Mouse (Mus musculus) gastrocnemius, postnatal 14 days (tissue): ENCODE measurements around the gene Dennd1a. TPM values are rescaled to one million over a fixed set of nuclear protein-coding genes. Genes with fewer than 3 reads are reported as not detected.

Experiments used
- DNase-seq: peaks from one replicate; pipeline ENCODE4 v3.0.0; 2021; ENCODE audit warnings: mixed read lengths
- intact Hi-C: fragments of 180-260 bp; cut with DNase I; formaldehyde crosslinking; loops from one replicate; pipeline ENCODE4 v1.15.1; 2025; ENCODE audit warnings: low total_unique reads
- total RNA-seq, 2 experiments: library from RNA; stranded (reverse); gene quantifications; 2 replicates each; pipeline ENCODE4 v1.2.3; 2021

Dennd1a gene
- total RNA-seq, 2 experiments from 2014 or later: 17.5 to 20.4 TPM

GRCm38 (mm10) chr2:37849357-37849756 is 437.8 kb downstream of the Dennd1a start:
- intact Hi-C loops: no loop called here
- no peak for DNase-seq

GRCm38 (mm10) chr2:37842719-37843118 is 444.5 kb downstream of the Dennd1a start:
- intact Hi-C loops: no loop called here
- DNase-seq: no peak

- no peak for DNase-seq
- intact Hi-C loops: no loop called here
Measured at GRCm38 (mm10) chr2:37842151-37842569, 445.0 kb downstream of the Dennd1a start.

- intact Hi-C loops: no loop called here
- DNase-seq: no peak
Measured at GRCm38 (mm10) chr2:37839922-37840321, 447.3 kb downstream of the Dennd1a start.

- intact Hi-C loops: no loop called here
- DNase-seq: no peak
Measured at GRCm38 (mm10) chr2:37838202-37838984, 448.8 kb downstream of the Dennd1a start.

GRCm38 (mm10) chr2:37837542-37837941 is 449.6 kb downstream of the Dennd1a start:
- intact Hi-C loops: no loop called here
- no peak for DNase-seq

- intact Hi-C loops: no loop called here
- no peak for DNase-seq
Measured at GRCm38 (mm10) chr2:37836926-37837325, 450.3 kb downstream of the Dennd1a start.

- intact Hi-C loops: no loop called here
- no peak for DNase-seq
Measured at GRCm38 (mm10) chr2:37832253-37832652, 454.9 kb downstream of the Dennd1a start.

- intact Hi-C loops: no loop called here
- DNase-seq: no peak
Measured at GRCm38 (mm10) chr2:37829758-37830275, 457.4 kb downstream of the Dennd1a start.

GRCm38 (mm10) chr2:37823826-37824225 is 463.4 kb downstream of the Dennd1a start:
- no peak for DNase-seq
- intact Hi-C loops: no loop called here

GRCm38 (mm10) chr2:37822122-37822521 is 465.1 kb downstream of the Dennd1a start:
- intact Hi-C loops: no loop called here
- DNase-seq: no peak

- no peak for DNase-seq
Measured at GRCm38 (mm10) chr2:37819526-37820152, 467.6 kb downstream of the Dennd1a start.

GRCm38 (mm10) chr2:37818761-37819525 is 468.2 kb downstream of the Dennd1a start:
- DNase-seq: no peak
- intact Hi-C loops: loop anchor here (10.0 kb wide), 1 partner anchor 556 kb away; no protein-coding TSS in a partner anchor

More at GRCm38 (mm10) chr2:37819526-37820152, 467.6 kb downstream of the Dennd1a start:
- intact Hi-C loops: loop anchor here (10.0 kb wide), 1 partner anchor 555 kb away; no protein-coding TSS in a partner anchor

- DNase-seq: peak; percentile 72
- intact Hi-C loops: loop anchor here (10.0 kb wide), 1 partner anchor 559 kb away; no protein-coding TSS in a partner anchor
Measured at GRCm38 (mm10) chr2:37815676-37816075, 471.5 kb downstream of the Dennd1a start.

GRCm38 (mm10) chr2:37814820-37815361 is 472.3 kb downstream of the Dennd1a start:
- no peak for DNase-seq
- intact Hi-C loops: loop anchor here (10.0 kb wide), 1 partner anchor 560 kb away; no protein-coding TSS in a partner anchor

GRCm38 (mm10) chr2:37812401-37812800 is 474.8 kb downstream of the Dennd1a start:
- intact Hi-C loops: loop anchor here (10.0 kb wide), 1 partner anchor 562 kb away; no protein-coding TSS in a partner anchor
- DNase-seq: no peak

GRCm38 (mm10) chr2:37811682-37812081 is 475.5 kb downstream of the Dennd1a start:
- intact Hi-C loops: loop anchor here (10.0 kb wide), 1 partner anchor 563 kb away; no protein-coding TSS in a partner anchor

GRCm38 (mm10) chr2:37802610-37803212 is 484.5 kb downstream of the Dennd1a start:
- peak; percentile 63 for DNase-seq
- intact Hi-C loops: no loop called here

More at GRCm38 (mm10) chr2:37811682-37812081, 475.5 kb downstream of the Dennd1a start:
- peak; percentile 43 for DNase-seq

GRCm38 (mm10) chr2:37801687-37802086 is 485.5 kb downstream of the Dennd1a start:
- no peak for DNase-seq
- intact Hi-C loops: no loop called here
